Mouse (Mus musculus): ENCODE results near the gene Tnip1.

The Tnip1 gene

GRCm38 (mm10) chr11:54962810-54963209, at the start of gene Tnip1:
TSS of gene Tnip1 (minus strand) at chr11:54962917.
- DNase-seq (ENCODE audit: low read depth, low spot score) = no peak

GRCm38 (mm10) chr11:55011440-55011839, 48.7 kb upstream of the Tnip1 start:
- no peak for DNase-seq (ENCODE audit: low read depth, low spot score)

- no peak for DNase-seq (ENCODE audit: low read depth, low spot score)
These were observed 45.5 kb upstream of the Tnip1 start for GRCm38 (mm10) chr11:55008230-55008629.

DNA sequence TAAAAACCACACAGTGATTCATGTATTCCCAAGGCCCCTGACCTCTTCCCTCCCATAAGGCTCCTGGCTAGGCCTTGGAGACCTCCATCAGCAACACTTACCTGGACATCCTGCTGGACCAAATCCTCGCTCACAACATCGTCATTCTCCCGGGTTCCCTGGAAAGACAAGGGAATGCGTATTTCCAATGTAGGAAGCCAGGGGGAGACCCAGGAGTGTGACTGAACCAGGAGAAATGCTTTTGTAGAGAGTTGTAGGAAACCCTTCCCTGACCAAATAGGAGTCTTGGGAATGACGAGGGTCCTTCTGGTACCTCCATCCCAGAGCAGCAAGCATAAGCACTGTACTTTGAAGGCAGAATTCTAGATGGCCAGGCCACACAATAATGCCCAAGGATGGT, 43.0 kb upstream of the Tnip1 start:
- DNase-seq (ENCODE audit: low read depth, low spot score) = no peak

GRCm38 (mm10) chr11:55004970-55005502, 42.3 kb upstream of the Tnip1 start:
- DNase-seq (ENCODE audit: low read depth, low spot score) = no peak

GRCm38 (mm10) chr11:54998708-54999107, 36.0 kb upstream of the Tnip1 start:
- no peak for DNase-seq (ENCODE audit: low read depth, low spot score)

GRCm38 (mm10) chr11:54998284-54998683, 35.6 kb upstream of the Tnip1 start:
- peak; percentile 84 for DNase-seq (ENCODE audit: low read depth, low spot score)

- no peak for DNase-seq (ENCODE audit: low read depth, low spot score)
These were observed 33.5 kb upstream of the Tnip1 start for GRCm38 (mm10) chr11:54996176-54996575.

DNA sequence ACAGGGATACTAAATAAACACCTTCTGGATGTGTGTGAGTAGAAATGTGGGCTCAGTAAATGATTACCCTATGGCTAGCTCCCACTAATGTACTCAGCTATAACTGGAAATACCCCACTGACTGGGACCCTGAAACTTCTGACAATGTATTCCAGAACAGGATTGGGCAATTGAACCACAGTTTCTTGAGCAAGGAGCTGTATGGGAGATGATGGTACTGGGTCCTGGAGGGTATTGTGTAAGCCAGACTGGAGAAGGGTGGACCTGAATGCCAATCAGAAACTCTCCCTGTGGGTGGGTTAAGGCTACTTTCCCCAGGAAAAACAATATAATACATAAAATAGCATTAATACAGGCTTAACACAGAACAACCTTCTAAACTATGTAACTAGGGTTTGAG, 27.2 kb upstream of the Tnip1 start:
- no peak for DNase-seq (ENCODE audit: low read depth, low spot score)

DNA sequence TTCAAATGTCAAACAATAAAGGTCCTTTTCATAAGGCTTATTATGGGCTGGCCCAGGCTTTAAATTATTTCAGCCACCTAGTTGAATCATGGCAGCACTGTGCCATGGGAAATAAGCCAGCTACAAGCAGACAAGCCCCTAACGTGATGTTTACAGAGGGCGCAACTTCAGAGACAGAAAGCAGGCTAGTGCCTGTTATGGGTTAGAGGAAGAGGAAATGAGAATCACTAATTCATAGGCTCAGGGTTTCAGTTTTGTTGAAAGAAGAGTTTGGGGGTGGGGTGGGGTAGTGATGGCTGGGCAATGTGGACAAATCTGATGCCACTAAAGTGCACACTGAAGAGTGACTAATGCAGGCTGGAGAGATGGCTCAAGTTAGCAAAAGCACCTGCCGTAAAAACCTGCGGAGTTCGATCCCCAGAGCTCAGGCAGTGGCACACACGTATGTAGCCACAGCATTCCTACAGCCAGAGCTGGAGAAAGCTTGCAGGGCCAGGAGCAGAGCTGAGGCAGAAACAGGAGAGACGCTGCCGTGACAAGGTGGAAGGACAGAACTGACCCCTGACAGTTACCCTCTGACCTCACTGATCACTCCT, 26.1 kb upstream of the Tnip1 start:
- DNase-seq (ENCODE audit: low read depth, low spot score) = peak; percentile 86

- peak; percentile 85 for DNase-seq (ENCODE audit: low read depth, low spot score)
These were observed 25.3 kb upstream of the Tnip1 start for GRCm38 (mm10) chr11:54987974-54988373.

GRCm38 (mm10) chr11:54985086-54985485, 22.4 kb upstream of the Tnip1 start:
- DNase-seq (ENCODE audit: low read depth, low spot score) = no peak

DNA sequence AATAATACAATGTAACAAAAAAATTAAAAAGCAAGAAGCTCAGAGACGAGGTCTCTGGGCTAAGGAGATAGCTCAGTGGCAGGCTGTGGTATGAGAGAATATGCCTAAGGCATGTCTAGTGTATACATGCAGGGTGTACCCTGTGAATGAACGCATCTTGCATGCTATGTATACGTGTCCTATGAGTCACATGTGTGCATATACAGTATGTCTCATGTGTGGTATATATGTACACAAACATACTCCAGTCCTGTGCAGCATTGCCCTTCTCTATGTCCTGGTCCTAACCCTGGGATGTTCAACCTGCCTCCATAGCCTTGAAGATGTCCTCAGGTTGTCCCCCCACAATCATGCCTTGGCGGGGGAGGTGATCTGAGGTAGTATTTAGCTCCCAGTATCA, 21.9 kb upstream of the Tnip1 start:
- no peak for DNase-seq (ENCODE audit: low read depth, low spot score)

- DNase-seq (ENCODE audit: low read depth, low spot score) = peak; percentile 76
These were observed 21.4 kb upstream of the Tnip1 start for GRCm38 (mm10) chr11:54984085-54984484.

GRCm38 (mm10) chr11:54982520-54982919, 19.8 kb upstream of the Tnip1 start:
- DNase-seq (ENCODE audit: low read depth, low spot score) = peak; percentile 47

GRCm38 (mm10) chr11:54981630-54982029, 18.9 kb upstream of the Tnip1 start:
- DNase-seq (ENCODE audit: low read depth, low spot score) = no peak

DNA sequence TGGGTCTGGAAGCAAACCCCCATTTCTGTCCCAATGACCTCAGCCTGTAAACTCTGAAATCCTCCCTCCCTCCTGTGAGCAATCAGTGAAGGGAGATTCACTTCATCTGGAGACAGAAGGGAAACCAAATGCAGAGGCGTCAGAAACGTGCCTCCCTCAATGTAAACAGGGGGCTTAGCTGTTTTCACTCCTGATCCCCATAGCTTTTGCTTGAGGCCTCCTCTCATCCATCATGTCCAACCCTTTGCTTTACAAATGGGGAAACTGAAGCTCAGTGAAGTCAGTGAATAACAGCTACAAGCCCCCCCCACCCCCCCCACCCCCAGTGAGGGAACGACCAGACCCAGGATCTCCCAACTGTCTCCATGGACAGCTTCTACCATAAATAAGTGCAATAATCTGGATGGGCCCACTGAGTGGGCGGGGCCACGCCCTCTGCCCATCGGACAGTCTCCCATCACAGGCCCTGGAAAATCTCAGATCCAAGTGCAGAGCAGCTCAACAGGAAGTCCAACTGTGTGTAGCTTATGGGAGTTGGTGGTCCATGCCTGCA, 14.7 kb upstream of the Tnip1 start:
- DNase-seq (ENCODE audit: low read depth, low spot score) = no peak

GRCm38 (mm10) chr11:54976351-54976750, 13.6 kb upstream of the Tnip1 start:
- DNase-seq (ENCODE audit: low read depth, low spot score) = no peak

GRCm38 (mm10) chr11:54975756-54976155, 13.0 kb upstream of the Tnip1 start:
- no peak for DNase-seq (ENCODE audit: low read depth, low spot score)

- DNase-seq (ENCODE audit: low read depth, low spot score) = no peak
These were observed 12.6 kb upstream of the Tnip1 start for GRCm38 (mm10) chr11:54975340-54975739.

DNA sequence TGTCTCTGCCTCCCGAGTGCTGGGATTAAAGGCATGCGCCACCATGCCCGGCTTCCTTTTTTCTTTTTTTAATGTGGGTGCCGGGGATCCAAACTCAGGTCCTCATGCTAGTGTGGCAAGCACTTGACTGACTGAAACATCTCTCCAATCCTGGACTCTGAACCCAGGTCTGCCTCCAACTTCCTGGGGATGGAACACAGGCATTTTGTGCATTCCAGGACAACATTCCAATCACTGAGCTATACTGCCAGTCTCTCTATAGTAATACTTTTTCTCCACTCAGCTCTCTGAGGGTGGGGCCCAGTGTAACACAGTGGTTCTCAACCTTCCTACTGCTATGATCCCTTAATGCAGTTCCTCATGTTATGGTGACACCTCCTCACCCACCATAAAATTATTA, 11.9 kb upstream of the Tnip1 start:
- DNase-seq (ENCODE audit: low read depth, low spot score) = no peak

DNA sequence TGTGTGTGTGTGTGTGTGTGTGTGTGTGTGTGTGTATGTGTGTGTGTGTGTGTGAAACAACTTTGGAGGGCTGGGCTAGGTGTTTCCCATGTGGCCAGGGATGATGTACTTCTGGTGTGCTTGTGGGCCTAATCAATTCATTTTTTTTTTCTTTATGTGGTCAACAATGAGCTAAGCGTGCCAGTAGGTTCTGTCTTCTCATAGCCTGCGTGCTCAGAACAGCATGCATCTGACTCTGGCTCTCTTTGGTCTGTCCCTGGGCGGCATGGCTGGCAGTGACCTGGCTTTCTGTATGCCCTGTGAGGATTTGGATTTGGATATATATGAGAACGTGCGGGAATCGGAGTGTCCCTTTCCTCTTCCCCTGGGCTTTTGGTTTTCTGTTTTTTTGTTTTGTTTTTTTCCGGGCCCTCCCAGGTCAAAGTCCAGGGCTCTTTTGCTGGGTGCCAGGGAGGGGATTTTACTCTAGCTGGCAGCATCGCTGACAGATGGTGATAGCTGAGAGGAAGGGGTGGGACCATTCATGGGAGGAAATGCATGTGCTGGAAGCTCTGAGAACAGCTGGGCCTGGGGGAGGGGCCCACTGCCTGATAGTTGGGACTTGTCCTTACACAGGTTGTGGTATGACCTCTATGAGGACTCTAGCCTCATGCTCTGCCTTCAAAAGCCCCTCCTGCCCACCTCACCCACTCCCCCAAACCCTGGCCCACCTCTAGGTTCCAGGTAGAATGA, 10.9 kb upstream of the Tnip1 start:
- peak; percentile 77 for DNase-seq (ENCODE audit: low read depth, low spot score)

GRCm38 (mm10) chr11:54972789-54973188, 10.1 kb upstream of the Tnip1 start:
- DNase-seq (ENCODE audit: low read depth, low spot score) = no peak
